Mouse (Mus musculus) spleen, postnatal 14 days (tissue): ENCODE measurements around the gene Rrh.
"Not testable (repeated sequence)": the region's sequence is repeated elsewhere in the genome, so short reads cannot be mapped to it uniquely, and the experiment has no call there.

ENCODE experiments used
- DNase-seq, 2 experiments: peaks; one replicate each; pipeline ENCODE4 v3.0.0; 2021 to 2022; ENCODE audit warnings: low spot score in 2 of 2

The Rrh gene

DNA sequence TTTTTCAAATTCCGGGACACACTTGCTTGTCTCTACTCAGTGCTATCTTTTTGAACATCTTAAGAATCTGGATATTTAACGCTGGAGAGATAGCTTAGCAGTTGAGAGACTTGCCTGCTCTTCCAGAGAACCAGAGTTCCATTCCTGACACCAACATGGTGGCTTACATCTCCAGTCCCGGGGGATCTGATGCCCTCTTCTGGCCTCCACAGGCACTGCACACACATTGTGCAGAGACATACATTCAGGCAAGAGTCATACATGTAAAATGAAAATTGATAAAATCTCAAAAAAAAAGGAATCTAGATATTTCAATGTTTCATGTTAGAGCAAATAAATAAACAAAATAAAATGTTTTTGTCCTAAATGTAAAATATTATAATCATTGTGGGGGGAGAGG lies 39.6 kb downstream of the Rrh start:
- DNase-seq: no peak

DNA sequence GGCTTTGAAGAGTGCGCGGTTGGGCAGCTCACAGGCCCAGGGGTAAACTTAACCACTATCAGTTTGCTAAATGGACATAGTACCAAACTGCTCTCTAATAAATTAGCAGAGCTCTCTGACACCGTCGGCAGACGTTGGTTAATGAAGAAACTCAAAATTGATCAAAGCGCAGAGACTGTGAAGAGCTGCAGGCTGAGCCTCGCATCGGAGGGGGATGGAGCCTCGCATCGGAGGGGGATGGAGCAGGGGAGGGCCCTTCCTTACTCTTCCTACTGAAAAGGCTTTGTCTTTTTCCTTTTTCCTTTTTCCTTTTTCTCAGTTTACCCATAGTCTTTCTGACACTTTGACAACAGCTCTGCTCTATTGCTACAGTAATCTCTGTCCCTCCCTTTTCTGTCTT lies 41.0 kb downstream of the Rrh start:
- DNase-seq: no peak

DNA sequence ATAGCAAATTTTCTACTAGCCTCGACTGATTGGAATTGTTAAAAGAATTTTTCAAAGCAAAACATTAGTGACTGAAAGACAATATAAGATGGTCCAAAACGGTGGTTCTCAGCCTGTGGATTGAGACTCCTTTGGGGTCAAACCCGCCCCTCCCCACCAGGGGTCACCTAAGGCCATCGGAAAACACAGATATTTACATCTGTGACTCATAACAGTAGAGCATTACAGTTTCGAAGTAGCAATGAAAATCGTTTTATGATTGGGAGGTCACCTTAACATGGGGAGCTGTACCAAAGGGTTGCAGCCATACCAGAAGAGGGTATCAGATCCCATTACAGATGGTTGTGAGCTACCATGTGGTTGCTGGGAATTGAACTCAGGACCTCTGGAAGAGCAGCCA lies 51.2 kb downstream of the Rrh start:
- DNase-seq: no peak

DNA sequence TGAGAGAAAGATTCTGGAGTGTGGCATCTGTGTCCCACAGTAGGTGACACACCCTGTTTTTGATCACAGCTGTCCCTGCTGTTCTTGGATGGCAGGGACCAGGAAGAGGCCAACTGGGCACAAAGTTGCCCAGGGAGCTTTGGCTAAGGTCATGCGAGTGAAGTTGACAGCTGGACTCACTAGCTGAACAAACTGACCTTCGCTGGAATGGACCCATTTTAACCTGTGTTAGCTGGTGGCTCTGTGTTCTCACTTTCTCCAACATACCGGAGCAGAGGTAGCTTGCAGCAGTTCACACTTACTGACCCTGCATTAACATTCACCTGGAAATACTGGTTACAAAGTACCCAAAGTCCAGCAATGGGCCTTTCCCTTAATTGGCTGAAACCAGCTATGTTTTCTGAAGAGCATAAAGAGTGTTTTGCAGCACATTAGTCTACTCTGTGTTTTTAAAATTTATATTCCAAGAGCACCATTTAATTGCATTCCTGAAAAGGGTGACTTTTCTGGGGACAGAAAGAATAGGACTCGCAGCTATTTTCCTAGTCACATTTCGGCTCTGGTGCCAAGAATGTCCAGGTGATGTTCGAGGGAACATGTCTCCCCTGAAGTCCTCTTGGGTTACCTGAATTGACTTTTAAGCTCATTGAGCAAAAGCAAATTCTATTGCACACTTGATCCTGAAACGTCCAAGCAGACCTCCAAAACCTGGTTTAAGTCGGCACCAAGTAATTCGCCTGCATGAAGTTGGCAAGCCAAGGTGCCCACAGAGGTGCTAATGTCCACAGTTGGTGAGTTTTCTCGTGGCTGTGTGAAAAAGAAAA lies 55.2 kb downstream of the Rrh start:
- DNase-seq: no peak

DNA sequence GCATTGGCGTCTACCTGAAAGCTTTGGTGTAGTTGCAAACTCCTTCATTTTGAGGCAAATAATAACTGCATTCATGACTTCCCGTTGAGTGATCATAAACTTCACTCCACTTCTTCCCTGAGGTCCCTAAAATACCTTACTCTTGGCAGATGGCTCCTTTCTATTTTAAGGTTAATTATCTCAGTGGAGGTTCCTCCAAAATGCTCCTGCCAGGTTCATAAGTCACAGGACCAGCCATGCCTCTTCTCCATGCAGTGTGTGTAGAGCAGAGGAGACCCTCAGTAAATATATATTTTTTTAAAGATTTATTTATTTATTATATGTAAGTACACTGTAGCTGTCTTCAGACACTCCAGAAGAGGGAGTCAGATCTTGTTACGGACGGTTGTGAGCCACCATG lies 56.3 kb downstream of the Rrh start:
- no peak for DNase-seq

DNA sequence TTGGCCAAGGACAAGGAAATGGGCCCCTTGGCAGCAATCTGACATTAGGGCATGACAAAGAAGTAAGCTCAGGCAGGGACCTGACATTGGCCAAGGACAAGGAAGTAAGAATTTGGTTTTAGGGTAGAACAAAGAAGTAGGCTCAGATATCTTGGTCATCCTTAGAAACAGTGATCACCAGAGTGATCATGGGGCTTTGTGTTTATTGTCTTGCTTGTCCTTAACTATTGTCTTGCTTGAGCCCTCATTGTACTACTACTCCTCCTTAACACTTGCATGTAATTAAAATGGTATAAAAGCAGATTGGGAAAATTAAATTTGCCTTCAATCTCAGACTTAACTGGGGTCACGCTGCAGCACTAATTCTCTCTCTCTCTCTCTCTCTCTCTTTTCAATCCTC lies 64.8 kb downstream of the Rrh start:
- DNase-seq: not testable (repeated sequence)

DNA sequence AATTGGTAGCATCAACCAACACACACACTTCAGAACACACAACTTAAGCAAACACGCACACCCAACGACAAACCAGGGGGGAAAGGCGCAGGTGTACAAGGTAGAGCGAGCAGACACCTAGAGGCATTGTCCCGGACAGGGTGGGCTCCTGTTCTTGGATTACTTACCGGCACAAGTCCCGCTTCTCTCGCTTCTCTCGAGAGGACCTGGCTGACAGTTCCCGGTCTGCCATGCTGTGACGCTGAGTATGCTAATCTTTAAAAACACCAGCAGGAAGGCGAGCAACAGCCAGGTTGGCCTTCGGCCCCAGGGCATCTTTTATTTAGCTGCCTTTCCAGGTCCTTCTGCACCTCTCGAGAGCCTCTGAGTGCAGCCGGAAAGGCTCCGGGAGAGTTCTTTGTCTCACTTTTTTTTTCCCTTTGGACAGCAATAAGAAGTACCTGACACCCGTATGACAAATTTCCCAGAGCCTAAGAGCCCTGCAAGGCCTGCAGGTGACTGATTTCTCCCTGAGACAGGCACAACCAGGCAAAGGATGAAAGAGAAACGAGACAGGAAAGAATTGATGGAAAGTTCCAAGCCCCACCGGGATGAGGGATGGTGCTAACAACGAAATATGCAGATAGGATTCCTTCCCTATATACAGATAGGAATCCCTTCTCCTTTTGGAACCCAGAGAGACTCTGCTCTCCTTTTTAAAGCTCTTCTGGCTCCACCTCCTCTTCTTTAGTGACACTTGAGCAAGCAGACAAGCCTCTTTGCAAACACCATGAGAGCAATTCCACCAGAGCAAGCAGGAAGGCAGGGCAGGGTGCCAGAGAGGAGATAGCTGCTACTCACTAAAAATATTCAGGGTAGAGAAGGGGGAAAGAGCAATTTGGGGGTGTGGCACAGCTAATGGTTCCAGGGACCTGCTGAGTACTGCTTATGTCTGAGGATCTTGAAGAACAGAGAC lies 67.5 kb downstream of the Rrh start, which contains the start of gene Egf:
TSS of gene Egf (minus strand) at position 667 of the 955 bp plus-strand sequence.
- DNase-seq: no peak
